Mouse (Mus musculus): Measurements from ENCODE around the gene Pkn1. TPM values are rescaled to one million over a fixed set of nuclear protein-coding genes. Genes with fewer than 3 reads are reported as not detected.

Pkn1 gene
- polyA plus RNA-seq, 1 experiment from 2014 or later: 19.9 TPM

- WGBS: 36% methylated on average over 8 of the region's 8 CpGs
- Histone ChIP-seq H3K27ac (ENCODE audit: low read length) (peak overlapping the region; percentile 83), H3K4me2 (ENCODE audit: low read depth, low read length) (peak overlapping the region; percentile 87), H3K4me3 (ENCODE audit: low read length) (peak overlapping the region; percentile 67), H3K36me3 (ENCODE audit: control insufficient read depth, insufficient read depth, low read length) (no peaks in the 10 kb centered on the region), H3K27me3 (replicated peaks; ENCODE audit: control insufficient read depth, insufficient read depth, low read length) (peaks cover 4% of the 10 kb centered on the region; the same call in 1 of the 2 replicates), H3K9me3 (ENCODE audit: control insufficient read depth, low read length) (no peaks in the 10 kb centered on the region), H3K9ac (ENCODE audit: low read depth, low read length) (peak overlapping the region; percentile 88; the same call in 1 of the 2 replicates), H3K4me1 (ENCODE audit: control insufficient read depth, insufficient read depth, low read length) (peaks cover 45% of the 10 kb centered on the region)
- peak; percentile 30; the same call in 1 of the 2 replicates for ATAC-seq
Measured at GRCm38 (mm10) chr8:83739711-83740468, 40.9 kb upstream of the Pkn1 start.

GRCm38 (mm10) chr8:83738949-83739710 lies 40.2 kb upstream of the Pkn1 start:
- no peaks in the 10 kb centered on the region for H3K36me3 ChIP-seq (ENCODE audit: control insufficient read depth, insufficient read depth, low read length)
- no peaks in the 10 kb centered on the region for H3K9me3 ChIP-seq (ENCODE audit: control insufficient read depth, low read length)
- 60% methylated on average over 10 of the region's 10 CpGs for WGBS
- peaks cover 45% of the 10 kb centered on the region for H3K4me1 ChIP-seq (ENCODE audit: control insufficient read depth, insufficient read depth, low read length)
- peak overlapping the region; percentile 67 for H3K4me3 ChIP-seq (ENCODE audit: low read length)
- peak overlapping the region; percentile 83 for H3K27ac ChIP-seq (ENCODE audit: low read length)
- peak; percentile 36 for ATAC-seq
- H3K9ac ChIP-seq (ENCODE audit: low read depth, low read length): 0 out of 2 replicates have a peak overlapping the region, but pooled peaks have one; percentile 31
- H3K27me3 ChIP-seq (replicated peaks; ENCODE audit: control insufficient read depth, insufficient read depth, low read length): peaks cover 4% of the 10 kb centered on the region; the same call in 1 of the 2 replicates
- peak overlapping the region; percentile 87 for H3K4me2 ChIP-seq (ENCODE audit: low read depth, low read length)

- Histone ChIP-seq H3K27me3 (replicated peaks; ENCODE audit: control insufficient read depth, insufficient read depth, low read length) (peaks cover 4% of the 10 kb centered on the region; the same call in 1 of the 2 replicates), H3K4me1 (ENCODE audit: control insufficient read depth, insufficient read depth, low read length) (peaks cover 45% of the 10 kb centered on the region), H3K27ac (ENCODE audit: low read length) (peak overlapping the region; percentile 83), H3K4me3 (ENCODE audit: low read length) (peak overlapping the region; percentile 67; the same call in 1 of the 2 replicates), H3K9me3 (ENCODE audit: control insufficient read depth, low read length) (no peaks in the 10 kb centered on the region), H3K36me3 (ENCODE audit: control insufficient read depth, insufficient read depth, low read length) (no peaks in the 10 kb centered on the region), H3K4me2 (ENCODE audit: low read depth, low read length) (peak overlapping the region; percentile 87), H3K9ac (ENCODE audit: low read depth, low read length) (peak overlapping the region; percentile 28; the same call in 1 of the 2 replicates)
- ATAC-seq: peak; percentile 54
- WGBS: 63% methylated on average over 4 of the region's 4 CpGs
Measured at GRCm38 (mm10) chr8:83737852-83738562, 39.0 kb upstream of the Pkn1 start.

GRCm38 (mm10) chr8:83737346-83737745 lies 38.4 kb upstream of the Pkn1 start:
- no peak for ATAC-seq
- Histone ChIP-seq H3K36me3 (ENCODE audit: control insufficient read depth, insufficient read depth, low read length) (no peaks in the 10 kb centered on the region), H3K9ac (ENCODE audit: low read depth, low read length) (peak overlapping the region; percentile 28; the same call in 1 of the 2 replicates), H3K4me1 (ENCODE audit: control insufficient read depth, insufficient read depth, low read length) (peaks cover 45% of the 10 kb centered on the region), H3K27ac (ENCODE audit: low read length) (peak overlapping the region; percentile 83), H3K4me2 (ENCODE audit: low read depth, low read length) (peak overlapping the region; percentile 87; the same call in 1 of the 2 replicates), H3K4me3 (ENCODE audit: low read length) (0 out of 2 replicates have a peak overlapping the region, but pooled peaks have one; percentile 1), H3K9me3 (ENCODE audit: control insufficient read depth, low read length) (no peaks in the 10 kb centered on the region), H3K27me3 (replicated peaks; ENCODE audit: control insufficient read depth, insufficient read depth, low read length) (peaks cover 4% of the 10 kb centered on the region; the same call in 1 of the 2 replicates)
- 84% methylated on average over 4 of the region's 4 CpGs for WGBS

GRCm38 (mm10) chr8:83736681-83737080 lies 37.7 kb upstream of the Pkn1 start:
- no peak overlapping the region for H3K4me2 ChIP-seq (ENCODE audit: low read depth, low read length)
- no peaks in the 10 kb centered on the region for H3K9me3 ChIP-seq (ENCODE audit: control insufficient read depth, low read length)
- H3K4me1 ChIP-seq (ENCODE audit: control insufficient read depth, insufficient read depth, low read length): peaks cover 39% of the 10 kb centered on the region
- ATAC-seq: no peak
- peaks cover 4% of the 10 kb centered on the region; the same call in 1 of the 2 replicates for H3K27me3 ChIP-seq (replicated peaks; ENCODE audit: control insufficient read depth, insufficient read depth, low read length)
- 85% methylated on average over 4 of the region's 4 CpGs for WGBS
- H3K27ac ChIP-seq (ENCODE audit: low read length): no peak overlapping the region
- H3K9ac ChIP-seq (ENCODE audit: low read depth, low read length): no peak overlapping the region
- H3K36me3 ChIP-seq (ENCODE audit: control insufficient read depth, insufficient read depth, low read length): no peaks in the 10 kb centered on the region
- H3K4me3 ChIP-seq (ENCODE audit: low read length): no peak overlapping the region

- peaks cover 10% of the 10 kb centered on the region for H3K4me1 ChIP-seq (ENCODE audit: control insufficient read depth, insufficient read depth, low read length)
- WGBS: 77% methylated on average over 6 of the region's 6 CpGs
- no peak overlapping the region for H3K4me3 ChIP-seq (ENCODE audit: low read length)
- no peaks in the 10 kb centered on the region for H3K9me3 ChIP-seq (ENCODE audit: control insufficient read depth, low read length)
- ATAC-seq: no peak
- H3K36me3 ChIP-seq (ENCODE audit: control insufficient read depth, insufficient read depth, low read length): no peaks in the 10 kb centered on the region
- no peaks in the 10 kb centered on the region for H3K27me3 ChIP-seq (replicated peaks; ENCODE audit: control insufficient read depth, insufficient read depth, low read length)
- no peak overlapping the region for H3K4me2 ChIP-seq (ENCODE audit: low read depth, low read length)
- H3K27ac ChIP-seq (ENCODE audit: low read length): no peak overlapping the region
- no peak overlapping the region for H3K9ac ChIP-seq (ENCODE audit: low read depth, low read length)
Measured at GRCm38 (mm10) chr8:83732919-83733318, 33.9 kb upstream of the Pkn1 start.

GRCm38 (mm10) chr8:83731906-83732305 lies 32.9 kb upstream of the Pkn1 start:
- Histone ChIP-seq H3K9ac (ENCODE audit: low read depth, low read length) (no peak overlapping the region), H3K4me3 (ENCODE audit: low read length) (no peak overlapping the region), H3K36me3 (ENCODE audit: control insufficient read depth, insufficient read depth, low read length) (no peaks in the 10 kb centered on the region; the same call in 1 of the 2 replicates), H3K27ac (ENCODE audit: low read length) (no peak overlapping the region), H3K9me3 (ENCODE audit: control insufficient read depth, low read length) (no peaks in the 10 kb centered on the region), H3K27me3 (replicated peaks; ENCODE audit: control insufficient read depth, insufficient read depth, low read length) (no peaks in the 10 kb centered on the region), H3K4me2 (ENCODE audit: low read depth, low read length) (no peak overlapping the region), H3K4me1 (ENCODE audit: control insufficient read depth, insufficient read depth, low read length) (no peaks in the 10 kb centered on the region)
- ATAC-seq: no peak
- 83% methylated on average over 5 of the region's 5 CpGs for WGBS

- H3K27ac ChIP-seq (ENCODE audit: low read length): no peak overlapping the region
- no peak overlapping the region for H3K4me2 ChIP-seq (ENCODE audit: low read depth, low read length)
- 70% methylated on average over 11 of the region's 11 CpGs for WGBS
- H3K4me3 ChIP-seq (ENCODE audit: low read length): no peak overlapping the region
- H3K27me3 ChIP-seq (replicated peaks; ENCODE audit: control insufficient read depth, insufficient read depth, low read length): no peaks in the 10 kb centered on the region
- no peaks in the 10 kb centered on the region for H3K9me3 ChIP-seq (ENCODE audit: control insufficient read depth, low read length)
- H3K9ac ChIP-seq (ENCODE audit: low read depth, low read length): no peak overlapping the region
- H3K36me3 ChIP-seq (ENCODE audit: control insufficient read depth, insufficient read depth, low read length): peaks cover 10% of the 10 kb centered on the region
- no peaks in the 10 kb centered on the region for H3K4me1 ChIP-seq (ENCODE audit: control insufficient read depth, insufficient read depth, low read length)
- no peak for ATAC-seq
Measured at GRCm38 (mm10) chr8:83729009-83729807, 30.2 kb upstream of the Pkn1 start.

Measured in intestine, embryonic 16.5 days (tissue).